Mouse (Mus musculus) brain, embryonic 14.5 days (tissue): Measurements from ENCODE around the gene Cluap1.

Experiments
- CTCF ChIP-seq: fragments of 200-500 bp; IDR thresholded peaks from 2 replicates; pipeline ENCODE4 v1.5.1; 2012; ENCODE audit warnings: inconsistent platforms, mild to moderate bottlenecking, moderate library complexity, borderline replicate concordance; ENCODE audit not compliant: insufficient read depth, insufficient read length; ENCODE audit errors: extremely low read depth
- POLR2A ChIP-seq: fragments of 200-500 bp; IDR thresholded peaks from 2 replicates; pipeline ENCODE4 v1.6.1; 2012; ENCODE audit warnings: mild to moderate bottlenecking, inconsistent platforms, borderline replicate concordance; ENCODE audit not compliant: poor library complexity, insufficient read depth, insufficient read length, severe bottlenecking; ENCODE audit errors: extremely low read depth

GRCm38 (mm10) chr16:3982173-3982572 lies 73.6 kb downstream of the Cluap1 start:
- TF ChIP-seq CTCF (no peak), POLR2A (no peak)
